Mouse (Mus musculus): ENCODE data around the gene Svep1. TPM values are rescaled to one million over a fixed set of nuclear protein-coding genes. Genes with fewer than 3 reads are reported as not detected.

The Svep1 gene
- polyA plus RNA-seq, 1 experiment from 2014 or later = 2.9 TPM

- H3K4me3 ChIP-seq (replicated peaks) = no peak overlapping the region
- H3K4me2 ChIP-seq = no peak overlapping the region
- H3K27ac ChIP-seq = no peak overlapping the region
- no peaks in the 10 kb centered on the region for H3K27me3 ChIP-seq
- H3K36me3 ChIP-seq (replicated peaks) = no peaks in the 10 kb centered on the region
- no peaks in the 10 kb centered on the region for H3K4me1 ChIP-seq
- no peaks in the 10 kb centered on the region for H3K9me3 ChIP-seq
- no peak overlapping the region for H3K9ac ChIP-seq
- WGBS = 81% methylated on average over 7 of the region's 7 CpGs
- no peak for ATAC-seq (ENCODE audit: low FRiP score)
These were observed 40.9 kb downstream of the Svep1 start for GRCm38 (mm10) chr4:58165711-58166110.

- Histone ChIP-seq H3K4me1 (no peaks in the 10 kb centered on the region), H3K9me3 (no peaks in the 10 kb centered on the region), H3K27me3 (no peaks in the 10 kb centered on the region), H3K9ac (no peak overlapping the region), H3K36me3 (replicated peaks) (no peaks in the 10 kb centered on the region), H3K4me2 (no peak overlapping the region), H3K27ac (no peak overlapping the region), H3K4me3 (replicated peaks) (no peak overlapping the region)
- ATAC-seq (ENCODE audit: low FRiP score) = no peak
- 95% methylated on average over 2 of the region's 2 CpGs for WGBS
These were observed 44.8 kb downstream of the Svep1 start for GRCm38 (mm10) chr4:58161901-58162300.

- 83% methylated on average over 1 of the region's 1 CpGs for WGBS
- Histone ChIP-seq H3K36me3 (replicated peaks) (no peaks in the 10 kb centered on the region), H3K9me3 (no peaks in the 10 kb centered on the region), H3K4me1 (no peaks in the 10 kb centered on the region), H3K4me2 (no peak overlapping the region), H3K27me3 (no peaks in the 10 kb centered on the region), H3K9ac (no peak overlapping the region), H3K4me3 (replicated peaks) (no peak overlapping the region), H3K27ac (no peak overlapping the region)
- no peak for ATAC-seq (ENCODE audit: low FRiP score)
These were observed 47.1 kb downstream of the Svep1 start for GRCm38 (mm10) chr4:58159564-58159963.

GRCm38 (mm10) chr4:58150301-58150700 lies 56.4 kb downstream of the Svep1 start:
- Histone ChIP-seq H3K9ac (no peak overlapping the region), H3K9me3 (no peaks in the 10 kb centered on the region), H3K27ac (no peak overlapping the region), H3K4me1 (no peaks in the 10 kb centered on the region), H3K4me3 (replicated peaks) (no peak overlapping the region), H3K4me2 (no peak overlapping the region), H3K36me3 (replicated peaks) (no peaks in the 10 kb centered on the region), H3K27me3 (no peaks in the 10 kb centered on the region)
- 52% methylated on average over 3 of the region's 3 CpGs for WGBS
- ATAC-seq (ENCODE audit: low FRiP score) = no peak

GRCm38 (mm10) chr4:58149186-58149585 lies 57.5 kb downstream of the Svep1 start:
- no peak overlapping the region for H3K4me2 ChIP-seq
- no peak overlapping the region for H3K27ac ChIP-seq
- H3K36me3 ChIP-seq (replicated peaks) = no peaks in the 10 kb centered on the region
- no peaks in the 10 kb centered on the region for H3K27me3 ChIP-seq
- no peaks in the 10 kb centered on the region for H3K4me1 ChIP-seq
- H3K9me3 ChIP-seq = no peaks in the 10 kb centered on the region
- H3K4me3 ChIP-seq (replicated peaks) = no peak overlapping the region
- ATAC-seq (ENCODE audit: low FRiP score) = no peak
- WGBS = 70% methylated on average over 1 of the region's 1 CpGs
- no peak overlapping the region for H3K9ac ChIP-seq

- Histone ChIP-seq H3K9me3 (no peaks in the 10 kb centered on the region), H3K4me3 (replicated peaks) (no peak overlapping the region), H3K9ac (no peak overlapping the region), H3K27ac (no peak overlapping the region), H3K27me3 (no peaks in the 10 kb centered on the region), H3K4me2 (no peak overlapping the region), H3K36me3 (replicated peaks) (no peaks in the 10 kb centered on the region), H3K4me1 (no peaks in the 10 kb centered on the region)
- no peak for ATAC-seq (ENCODE audit: low FRiP score)
These were observed 58.1 kb downstream of the Svep1 start for GRCm38 (mm10) chr4:58148547-58148946.

GRCm38 (mm10) chr4:58146676-58147075 lies 60.0 kb downstream of the Svep1 start:
- WGBS = 94% methylated on average over 2 of the region's 2 CpGs
- Histone ChIP-seq H3K27me3 (no peaks in the 10 kb centered on the region), H3K9me3 (no peaks in the 10 kb centered on the region), H3K36me3 (replicated peaks) (no peaks in the 10 kb centered on the region), H3K27ac (no peak overlapping the region), H3K4me2 (no peak overlapping the region), H3K4me3 (replicated peaks) (no peak overlapping the region), H3K9ac (no peak overlapping the region), H3K4me1 (no peaks in the 10 kb centered on the region)
- no peak for ATAC-seq (ENCODE audit: low FRiP score)

- H3K4me2 ChIP-seq = no peak overlapping the region
- ATAC-seq (ENCODE audit: low FRiP score) = no peak
These were observed 66.7 kb downstream of the Svep1 start for GRCm38 (mm10) chr4:58139764-58140556.

GRCm38 (mm10) chr4:58139241-58139640 lies 67.4 kb downstream of the Svep1 start:
- 41% methylated on average over 6 of the region's 6 CpGs for WGBS
- Histone ChIP-seq H3K4me1 (no peaks in the 10 kb centered on the region), H3K27me3 (peaks cover 14% of the 10 kb centered on the region; the same call in 1 of the 2 replicates), H3K4me2 (no peak overlapping the region), H3K9ac (no peak overlapping the region), H3K27ac (no peak overlapping the region), H3K9me3 (no peaks in the 10 kb centered on the region), H3K36me3 (replicated peaks) (no peaks in the 10 kb centered on the region), H3K4me3 (replicated peaks) (no peak overlapping the region)
- ATAC-seq (ENCODE audit: low FRiP score) = no peak

More at GRCm38 (mm10) chr4:58139764-58140556, 66.7 kb downstream of the Svep1 start:
- no peaks in the 10 kb centered on the region for H3K36me3 ChIP-seq (replicated peaks)
- H3K4me3 ChIP-seq (replicated peaks) = no peak overlapping the region
- 85% methylated on average over 8 of the region's 8 CpGs for WGBS
- H3K4me1 ChIP-seq = no peaks in the 10 kb centered on the region
- H3K27me3 ChIP-seq = peaks cover 14% of the 10 kb centered on the region; the same call in 1 of the 2 replicates
- H3K9ac ChIP-seq = no peak overlapping the region
- H3K27ac ChIP-seq = no peak overlapping the region
- no peaks in the 10 kb centered on the region for H3K9me3 ChIP-seq

GRCm38 (mm10) chr4:58133610-58134309 lies 72.9 kb downstream of the Svep1 start:
- no peaks in the 10 kb centered on the region for H3K9me3 ChIP-seq
- peaks cover 19% of the 10 kb centered on the region; the same call in 1 of the 2 replicates for H3K27me3 ChIP-seq
- no peak overlapping the region for H3K4me2 ChIP-seq
- no peak overlapping the region for H3K4me3 ChIP-seq (replicated peaks)
- H3K4me1 ChIP-seq = peaks cover 2% of the 10 kb centered on the region; the same call in 1 of the 2 replicates
- no peak overlapping the region for H3K9ac ChIP-seq
- no peaks in the 10 kb centered on the region for H3K36me3 ChIP-seq (replicated peaks)
- WGBS = 28% methylated on average over 1 of the region's 1 CpGs
- ATAC-seq (ENCODE audit: low FRiP score) = no peak
- no peak overlapping the region for H3K27ac ChIP-seq

- WGBS = 85% methylated on average over 4 of the region's 4 CpGs
- Histone ChIP-seq H3K4me1 (peaks cover 2% of the 10 kb centered on the region; the same call in 1 of the 2 replicates), H3K9ac (no peak overlapping the region), H3K27ac (no peak overlapping the region), H3K36me3 (replicated peaks) (no peaks in the 10 kb centered on the region), H3K4me2 (no peak overlapping the region), H3K27me3 (0 out of 2 replicates have a peak, but pooled peaks cover 5% of the 10 kb centered on the region), H3K9me3 (no peaks in the 10 kb centered on the region), H3K4me3 (replicated peaks) (no peak overlapping the region)
- no peak for ATAC-seq (ENCODE audit: low FRiP score)
These were observed 76.8 kb downstream of the Svep1 start for GRCm38 (mm10) chr4:58129844-58130243.

- Histone ChIP-seq H3K27ac (no peak overlapping the region), H3K36me3 (replicated peaks) (no peaks in the 10 kb centered on the region), H3K27me3 (peaks cover 5% of the 10 kb centered on the region; the same call in 1 of the 2 replicates), H3K9me3 (no peaks in the 10 kb centered on the region), H3K4me3 (replicated peaks) (no peak overlapping the region), H3K4me1 (no peaks in the 10 kb centered on the region), H3K9ac (no peak overlapping the region), H3K4me2 (no peak overlapping the region)
- ATAC-seq (ENCODE audit: low FRiP score) = no peak
- 91% methylated on average over 5 of the region's 5 CpGs for WGBS
These were observed 79.6 kb downstream of the Svep1 start for GRCm38 (mm10) chr4:58127024-58127423.

Measured in forebrain, embryonic 12.5 days (tissue).